Mouse (Mus musculus): ENCODE data around the gene Klhdc7a. TPM values are rescaled to one million over a fixed set of nuclear protein-coding genes. Genes with fewer than 3 reads are reported as not detected.

Gene Klhdc7a
- polyA plus RNA-seq (2014; fragmentation: Illumina TruSeq; extraction: RNeasy Lipid Tissue Mini Kit (QIAGEN cat#74804); ENCODE audit: low read depth, low replicate concordance), result 1.9 TPM

DNA sequence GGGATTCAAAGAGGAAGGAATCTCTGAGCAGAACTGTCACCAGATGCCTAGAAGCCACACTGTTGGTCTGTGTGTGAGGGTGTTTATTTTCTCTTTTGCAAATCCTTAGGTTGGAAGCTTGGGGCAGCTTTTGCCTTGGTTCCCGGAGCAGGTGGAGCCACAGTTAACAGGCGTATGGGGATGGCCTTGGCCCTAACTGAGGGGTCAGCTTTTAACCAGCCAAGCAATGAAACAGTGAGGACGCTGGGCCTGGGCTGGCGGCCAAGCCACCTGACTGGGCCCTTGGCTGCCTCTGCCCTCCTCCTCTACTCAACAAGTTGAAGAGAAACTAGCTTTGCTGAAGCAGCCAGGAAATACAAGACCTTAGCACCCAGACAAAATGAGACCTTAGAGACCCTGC, at the start of gene Klhdc7a:
Klhdc7a (minus strand) TSS at position 105 of the 400 bp plus-strand sequence.

Other genes starting within 250 kb of the Klhdc7a start
- gene Pax7, start 134.5 kb downstream of the Klhdc7a start, polyA plus RNA-seq (2014; fragmentation: Illumina TruSeq; extraction: RNeasy Lipid Tissue Mini Kit (QIAGEN cat#74804); ENCODE audit: low read depth, low replicate concordance), result not detected

Data from liver, adult 10 weeks (tissue).